Mouse (Mus musculus): ENCODE data around the gene Aurka. TPM values are rescaled to one million over a fixed set of nuclear protein-coding genes. Genes with fewer than 3 reads are reported as not detected.

Aurka gene
- 83.4 and 91.8 TPM in 2 replicates for polyA plus RNA-seq (2012; rRNA removed)

DNA sequence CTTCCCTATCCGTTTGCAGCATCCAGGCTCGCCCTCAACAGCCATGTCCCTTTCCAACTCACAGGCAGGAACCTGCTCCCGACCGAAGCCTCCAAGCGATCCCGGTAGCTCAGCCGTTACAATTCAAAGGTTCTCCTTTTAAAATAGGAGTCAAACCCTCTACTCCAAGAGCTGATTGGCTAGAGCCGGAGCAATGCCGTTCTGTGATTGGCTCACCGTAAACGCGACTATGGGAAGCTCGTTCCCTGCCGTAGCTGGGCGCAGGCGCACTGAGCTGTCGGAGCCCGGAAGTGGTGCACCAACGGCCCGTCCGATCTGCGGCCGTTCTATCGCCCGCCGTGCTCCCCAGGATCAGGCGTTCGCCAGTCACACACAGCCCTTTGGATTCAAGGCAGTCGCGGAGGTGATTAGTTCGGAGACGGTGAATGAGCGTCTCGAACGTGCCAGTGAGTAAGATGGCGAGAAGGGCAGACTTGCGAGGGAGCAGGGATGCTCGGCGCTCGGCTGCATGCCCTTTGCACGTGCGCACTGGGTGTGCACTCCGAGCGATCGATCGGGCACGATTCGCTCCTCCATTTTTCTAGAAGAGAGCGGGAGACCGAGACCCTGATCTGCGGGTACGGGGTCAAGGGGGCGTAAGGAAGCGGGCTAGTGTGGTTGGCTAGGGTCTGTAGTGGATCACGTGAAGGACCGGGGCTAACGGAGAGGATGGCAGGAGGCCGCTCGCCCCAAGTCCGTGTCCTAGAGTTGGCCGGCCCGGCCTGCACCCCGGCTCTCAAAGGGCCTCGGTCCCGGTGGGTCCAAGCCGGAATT is at the start of gene Aurka, which contains the start of gene Cstf1:
Gene Aurka, minus strand, starts transcription at position 125 of the 813 bp plus-strand sequence.
Gene Cstf1, plus strand, starts transcription at position 271 of the 813 bp plus-strand sequence.

GRCm38 (mm10) chr2:172393391-172394051 is 23.2 kb upstream of the Aurka start, which contains the start of gene Cass4:
Cass4 (plus strand) TSS chr2:172393794.

GRCm38 (mm10) chr2:172345258-172345738 is 25.0 kb downstream of the Aurka start, which contains the start of gene Fam210b:
Fam210b (plus strand) TSS chr2:172345565.

Other genes with a start within 250 kb of the Aurka start
- gene Mc3r, start 122.0 kb downstream of the Aurka start, polyA plus RNA-seq (2012; rRNA removed), result 0.04 and 0.05 TPM in 2 replicates
- 12.0 and 18.0 TPM in 2 replicates for gene Fam210b, start 25.0 kb downstream of the Aurka start, polyA plus RNA-seq (2012; rRNA removed)
- 35.0 and 53.7 TPM in 2 replicates for gene Cstf1, start 146 bp upstream of the Aurka start, polyA plus RNA-seq (2012; rRNA removed)
- gene Cass4, start 23.3 kb upstream of the Aurka start, polyA plus RNA-seq (2012; rRNA removed), result 0.10 and 0.19 TPM in 2 replicates
- 58.8 and 101 TPM in 2 replicates for gene Rtf2, start 70.0 kb upstream of the Aurka start, polyA plus RNA-seq (2012; rRNA removed)
- not detected in 2 replicates for gene Gcnt7, start 88.1 kb upstream of the Aurka start, polyA plus RNA-seq (2012; rRNA removed)
- gene Fam209, start 102.0 kb upstream of the Aurka start, polyA plus RNA-seq (2012; rRNA removed), result 0.68 and 0.71 TPM in 2 replicates
- 8.9 and 10.8 TPM in 2 replicates for gene Tfap2c, start 179.1 kb upstream of the Aurka start, polyA plus RNA-seq (2012; rRNA removed)

All from central nervous system, embryonic 11.5 days (tissue).